Mouse (Mus musculus) brain, embryonic 18.5 days (tissue): Measurements from ENCODE around the gene Slc22a1.
"Not testable (repeated sequence)": the region's sequence is repeated elsewhere in the genome, so short reads cannot be mapped to it uniquely, and the experiment has no call there.

ENCODE experiments used
- DNase-seq: peaks from one replicate; pipeline ENCODE4 v3.0.0-alpha.2; 2012; ENCODE audit warnings: low read depth, low spot score

Slc22a1 gene

GRCm38 (mm10) chr17:12684928-12685624 is 9.4 kb upstream of the Slc22a1 start:
- DNase-seq: no peak

GRCm38 (mm10) chr17:12684412-12684811 is 8.8 kb upstream of the Slc22a1 start:
- no peak for DNase-seq

GRCm38 (mm10) chr17:12683582-12683981 is 8.0 kb upstream of the Slc22a1 start:
- DNase-seq: no peak

GRCm38 (mm10) chr17:12678261-12678660 is 2.6 kb upstream of the Slc22a1 start:
- DNase-seq: no peak

GRCm38 (mm10) chr17:12677139-12677538 is 1.5 kb upstream of the Slc22a1 start:
- no peak for DNase-seq

GRCm38 (mm10) chr17:12674980-12675379 is 649 bp downstream of the Slc22a1 start:
- DNase-seq: not testable (repeated sequence)

GRCm38 (mm10) chr17:12673871-12674270 is 1.8 kb downstream of the Slc22a1 start:
- no peak for DNase-seq

GRCm38 (mm10) chr17:12672285-12672790 is 3.3 kb downstream of the Slc22a1 start:
- no peak for DNase-seq

- DNase-seq: no peak
Observed at GRCm38 (mm10) chr17:12671029-12671605, 4.5 kb downstream of the Slc22a1 start.

GRCm38 (mm10) chr17:12669363-12669679 is 6.3 kb downstream of the Slc22a1 start:
- DNase-seq: no peak

- no peak for DNase-seq
Observed at GRCm38 (mm10) chr17:12668478-12669362, 6.9 kb downstream of the Slc22a1 start.

GRCm38 (mm10) chr17:12664156-12664555 is 11.5 kb downstream of the Slc22a1 start:
- no peak for DNase-seq

GRCm38 (mm10) chr17:12660572-12661260 is 14.9 kb downstream of the Slc22a1 start:
- no peak for DNase-seq

- no peak for DNase-seq
Observed at GRCm38 (mm10) chr17:12659233-12659632, 16.4 kb downstream of the Slc22a1 start.

GRCm38 (mm10) chr17:12658784-12659183 is 16.8 kb downstream of the Slc22a1 start:
- DNase-seq: no peak

GRCm38 (mm10) chr17:12655826-12656225 is 19.8 kb downstream of the Slc22a1 start:
- DNase-seq: no peak

- no peak for DNase-seq
Observed at GRCm38 (mm10) chr17:12654061-12654460, 21.6 kb downstream of the Slc22a1 start.

- DNase-seq: no peak
Observed at GRCm38 (mm10) chr17:12652604-12653003, 23.0 kb downstream of the Slc22a1 start.

GRCm38 (mm10) chr17:12645461-12645860 is 30.2 kb downstream of the Slc22a1 start:
- DNase-seq: no peak

- DNase-seq: no peak
Observed at GRCm38 (mm10) chr17:12641087-12641486, 34.5 kb downstream of the Slc22a1 start.

- DNase-seq: no peak
Observed at GRCm38 (mm10) chr17:12639585-12639984, 36.0 kb downstream of the Slc22a1 start.

GRCm38 (mm10) chr17:12634814-12635213 is 40.8 kb downstream of the Slc22a1 start:
- no peak for DNase-seq
